Mouse (Mus musculus): ENCODE data around the gene Fcgr4. TPM values are rescaled to one million over a fixed set of nuclear protein-coding genes. Genes with fewer than 3 reads are reported as not detected.
A peak's percentile ranks its signal among the peaks of the same experiment; 100 is the strongest.

Fcgr4 gene
- polyA plus RNA-seq, 1 experiment = 86.6 TPM

DNA sequence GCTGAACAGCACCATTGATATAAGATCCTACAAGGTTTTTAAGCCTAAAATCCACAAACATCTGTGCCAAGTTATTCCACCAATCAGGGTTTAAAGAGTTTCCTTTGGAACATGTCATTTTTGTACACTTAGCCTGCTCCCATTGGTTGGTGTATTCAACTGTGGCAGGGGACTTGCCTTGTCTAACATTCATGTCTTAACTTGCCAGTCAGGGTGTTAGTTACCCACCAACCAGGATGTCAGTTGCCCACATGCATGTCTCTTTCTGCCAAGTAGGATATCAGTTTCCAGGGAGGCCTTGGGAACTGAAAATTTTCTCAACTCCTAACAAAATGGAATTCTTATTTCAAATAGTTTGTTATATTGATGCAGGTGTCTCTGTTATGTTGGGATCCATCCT, 13.1 kb upstream of the Fcgr4 start:
- Histone ChIP-seq H3K27ac (ENCODE audit: insufficient read depth, low read depth, low read length) (no peak overlapping the region), H3K4me3 (ENCODE audit: insufficient read depth, low read length) (no peak overlapping the region), H3K4me1 (ENCODE audit: control insufficient read depth, insufficient read depth, low read length) (peaks cover 19% of the 10 kb centered on the region)
- no peak for TF ChIP-seq POLR2A (IDR thresholded peaks at IDR 0.05; ENCODE audit: borderline replicate concordance, low read depth, low read length)
- no peak for TF ChIP-seq CTCF (IDR thresholded peaks at IDR 0.05; ENCODE audit: low read depth, low read length)

DNA sequence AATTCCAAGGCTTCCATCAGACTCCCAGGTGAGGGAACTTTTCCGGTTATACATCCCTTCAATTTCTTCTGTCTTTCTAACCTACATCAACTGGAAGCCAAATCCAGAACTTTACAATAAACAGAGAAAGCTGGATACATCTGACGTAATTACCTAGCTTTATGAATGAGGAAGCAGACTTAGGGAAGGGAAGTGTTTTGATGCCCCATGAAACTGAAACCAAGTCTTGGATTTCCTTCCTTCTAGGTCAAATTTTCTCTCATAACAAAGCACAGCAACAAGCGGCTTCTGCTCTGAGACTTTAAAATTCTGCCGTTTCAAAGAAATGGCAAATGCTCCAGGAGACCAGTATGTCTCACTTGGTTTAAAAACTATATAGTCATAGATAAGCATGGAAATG, 12.4 kb upstream of the Fcgr4 start:
- peak overlapping the region; percentile 82 for H3K27ac ChIP-seq (ENCODE audit: insufficient read depth, low read depth, low read length)
- peak overlapping the region; percentile 26 for H3K4me3 ChIP-seq (ENCODE audit: insufficient read depth, low read length)
- TF ChIP-seq POLR2A (IDR thresholded peaks at IDR 0.05; ENCODE audit: borderline replicate concordance, low read depth, low read length) (no peak), CTCF (IDR thresholded peaks at IDR 0.05; ENCODE audit: low read depth, low read length) (no peak)
- peaks cover 19% of the 10 kb centered on the region for H3K4me1 ChIP-seq (ENCODE audit: control insufficient read depth, insufficient read depth, low read length)

DNA sequence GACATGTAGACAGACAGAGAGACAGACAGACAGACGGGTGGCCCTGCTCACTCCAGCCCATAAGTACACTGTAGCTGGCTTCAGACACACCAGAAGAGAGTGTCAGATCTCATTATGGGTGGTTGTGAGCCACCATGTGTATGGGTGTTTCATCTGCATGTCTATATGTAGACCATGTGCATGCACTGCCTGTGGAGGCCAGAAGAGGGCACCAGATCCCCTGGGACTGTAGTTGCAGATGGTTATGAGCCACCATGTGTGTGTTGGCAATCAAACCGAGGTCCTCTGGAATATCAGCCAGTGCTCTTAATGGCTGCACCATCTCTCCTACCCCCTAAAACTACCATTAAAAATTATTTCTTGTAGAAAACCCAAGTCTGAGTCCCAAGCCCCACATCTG, 11.8 kb upstream of the Fcgr4 start:
- H3K4me1 ChIP-seq (ENCODE audit: control insufficient read depth, insufficient read depth, low read length) = peaks cover 19% of the 10 kb centered on the region
- TF ChIP-seq POLR2A (IDR thresholded peaks at IDR 0.05; ENCODE audit: borderline replicate concordance, low read depth, low read length) (no peak), CTCF (IDR thresholded peaks at IDR 0.05; ENCODE audit: low read depth, low read length) (peak; percentile 83)
- H3K27ac ChIP-seq (ENCODE audit: insufficient read depth, low read depth, low read length) = peak overlapping the region; percentile 82
- peak overlapping the region; percentile 26 for H3K4me3 ChIP-seq (ENCODE audit: insufficient read depth, low read length)

DNA sequence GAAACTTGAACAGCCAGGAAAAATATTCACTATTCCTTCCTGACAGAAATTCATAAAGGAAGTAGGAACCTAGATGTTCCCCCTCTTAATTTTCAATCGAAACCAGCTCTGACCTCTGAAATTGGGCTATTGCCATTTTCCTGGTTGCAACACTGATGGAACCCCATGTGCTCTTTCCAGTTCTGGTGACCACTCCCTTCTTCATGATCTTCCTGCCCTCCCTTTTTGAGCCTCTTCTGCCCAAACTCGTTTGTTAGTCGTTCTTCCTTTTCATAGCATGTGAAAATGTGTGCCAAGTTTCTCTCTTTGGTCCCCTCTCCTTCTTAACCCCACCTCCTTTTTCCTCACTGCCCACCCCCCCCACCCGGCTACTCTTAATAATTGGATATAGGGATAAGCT, 7.0 kb upstream of the Fcgr4 start:
- no peak for TF ChIP-seq CTCF (IDR thresholded peaks at IDR 0.05; ENCODE audit: low read depth, low read length)
- no peak for TF ChIP-seq POLR2A (IDR thresholded peaks at IDR 0.05; ENCODE audit: borderline replicate concordance, low read depth, low read length)
- Histone ChIP-seq H3K4me3 (ENCODE audit: insufficient read depth, low read length) (no peak overlapping the region), H3K27ac (ENCODE audit: insufficient read depth, low read depth, low read length) (no peak overlapping the region), H3K4me1 (ENCODE audit: control insufficient read depth, insufficient read depth, low read length) (peaks cover 6% of the 10 kb centered on the region)

DNA sequence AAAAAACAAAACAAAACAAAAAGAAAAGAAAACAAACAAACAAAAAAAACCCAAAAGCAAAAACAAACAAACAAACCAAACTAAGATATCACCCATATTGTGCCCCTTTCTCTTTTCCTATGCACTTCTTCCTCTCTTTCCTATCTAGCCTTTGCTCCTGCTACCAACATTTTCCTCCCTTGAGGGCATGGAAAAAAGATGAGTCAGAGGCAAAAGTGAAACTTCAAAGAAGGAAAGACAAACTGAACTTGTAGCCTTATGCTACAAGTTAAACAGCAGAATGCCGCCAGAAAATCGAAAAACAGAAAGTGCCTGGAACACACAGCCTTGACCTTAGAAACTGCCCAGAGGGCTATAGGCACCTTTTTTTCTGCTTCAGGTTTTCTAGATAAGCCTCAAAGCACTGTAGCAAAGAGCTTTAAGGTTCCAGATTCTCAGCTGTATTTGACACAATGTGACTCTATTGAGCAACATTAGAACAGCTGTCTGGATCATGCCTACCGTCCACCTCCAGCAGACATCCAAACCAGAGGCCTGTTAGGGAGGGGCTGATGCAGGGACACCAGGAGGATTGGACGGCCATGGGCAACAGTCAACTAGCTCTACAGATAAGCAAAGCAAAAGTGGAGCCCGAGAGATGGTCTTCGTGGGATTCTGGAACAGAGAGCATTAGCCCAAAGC, 1.9 kb upstream of the Fcgr4 start:
- H3K27ac ChIP-seq (ENCODE audit: insufficient read depth, low read depth, low read length) = peak overlapping the region; percentile 89
- H3K4me1 ChIP-seq (ENCODE audit: control insufficient read depth, insufficient read depth, low read length) = peaks cover 42% of the 10 kb centered on the region
- TF ChIP-seq CTCF (IDR thresholded peaks at IDR 0.05; ENCODE audit: low read depth, low read length) (no peak), POLR2A (IDR thresholded peaks at IDR 0.05; ENCODE audit: borderline replicate concordance, low read depth, low read length) (no peak)
- H3K4me3 ChIP-seq (ENCODE audit: insufficient read depth, low read length) = peak overlapping the region; percentile 13; the same call in 1 of the 2 replicates

DNA sequence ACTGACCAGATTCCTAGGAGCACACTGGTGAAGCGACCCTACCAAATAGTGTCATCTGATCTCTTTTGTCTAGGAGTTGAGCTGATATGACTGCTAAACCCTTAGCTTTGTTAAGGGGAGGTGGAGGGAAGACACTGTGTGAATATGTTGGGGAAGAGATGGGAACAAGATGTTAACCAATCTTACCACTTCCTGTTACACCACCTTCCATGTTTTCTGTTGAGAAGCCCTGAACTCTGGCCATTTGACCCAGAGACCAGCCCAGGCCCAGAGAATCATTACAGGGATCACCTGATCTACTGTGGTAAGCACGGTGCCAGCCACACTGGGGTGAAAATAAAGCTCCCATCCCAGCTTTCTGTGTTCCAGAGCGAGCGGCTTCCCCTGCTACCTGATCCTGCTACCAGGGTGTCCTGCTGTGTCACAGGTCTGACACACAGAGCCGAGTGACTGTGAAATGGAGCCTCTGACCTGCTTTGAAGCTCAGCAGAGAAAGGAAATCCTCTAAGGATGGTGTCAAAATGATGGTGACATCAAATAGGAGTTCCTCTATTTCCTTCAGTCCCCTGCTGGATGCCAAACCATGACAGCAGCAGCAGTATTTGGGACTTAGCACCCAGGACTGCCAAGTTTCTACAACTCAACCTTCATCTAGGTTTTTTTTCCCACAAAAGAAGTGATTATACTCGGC, 1.1 kb upstream of the Fcgr4 start:
- Histone ChIP-seq H3K4me3 (ENCODE audit: insufficient read depth, low read length) (no peak overlapping the region), H3K4me1 (ENCODE audit: control insufficient read depth, insufficient read depth, low read length) (peaks cover 42% of the 10 kb centered on the region), H3K27ac (ENCODE audit: insufficient read depth, low read depth, low read length) (peak overlapping the region; percentile 89)
- TF ChIP-seq POLR2A (IDR thresholded peaks at IDR 0.05; ENCODE audit: borderline replicate concordance, low read depth, low read length) (no peak), CTCF (IDR thresholded peaks at IDR 0.05; ENCODE audit: low read depth, low read length) (no peak)

DNA sequence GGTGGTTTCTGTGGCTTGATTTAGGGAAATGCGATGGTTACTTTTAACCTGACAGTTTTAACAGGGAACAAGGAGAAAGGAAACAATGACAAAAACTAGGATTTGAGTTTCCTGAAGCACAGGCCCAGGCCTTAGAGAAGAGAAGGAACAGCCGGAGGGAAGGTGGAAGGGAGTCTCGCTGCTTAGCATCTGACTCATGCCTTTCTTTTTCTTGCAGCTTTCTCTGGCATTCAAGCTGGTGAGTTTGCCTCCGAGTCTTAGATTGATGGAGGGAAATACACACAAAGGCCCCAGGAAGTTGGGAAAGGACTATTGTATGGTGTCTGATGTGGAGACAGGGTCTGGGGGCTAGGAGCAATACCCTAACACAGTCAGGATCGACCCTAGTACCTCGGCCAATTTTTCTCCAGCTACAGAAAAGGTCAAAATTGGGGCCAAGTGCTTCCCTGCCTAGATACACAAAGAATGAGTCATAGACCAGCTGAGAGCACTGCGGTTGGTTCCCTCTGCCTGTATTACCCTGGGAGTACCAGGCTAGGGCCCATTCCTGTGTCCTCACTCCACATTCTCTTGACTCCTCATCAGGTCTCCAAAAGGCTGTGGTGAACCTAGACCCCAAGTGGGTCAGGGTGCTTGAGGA, 711 bp downstream of the Fcgr4 start:
- Histone ChIP-seq H3K4me3 (ENCODE audit: insufficient read depth, low read length) (peak overlapping the region; percentile 40), H3K4me1 (ENCODE audit: control insufficient read depth, insufficient read depth, low read length) (peaks cover 42% of the 10 kb centered on the region), H3K27ac (ENCODE audit: insufficient read depth, low read depth, low read length) (peak overlapping the region; percentile 89)
- TF ChIP-seq CTCF (IDR thresholded peaks at IDR 0.05; ENCODE audit: low read depth, low read length) (no peak), POLR2A (IDR thresholded peaks at IDR 0.05; ENCODE audit: borderline replicate concordance, low read depth, low read length) (no peak)

DNA sequence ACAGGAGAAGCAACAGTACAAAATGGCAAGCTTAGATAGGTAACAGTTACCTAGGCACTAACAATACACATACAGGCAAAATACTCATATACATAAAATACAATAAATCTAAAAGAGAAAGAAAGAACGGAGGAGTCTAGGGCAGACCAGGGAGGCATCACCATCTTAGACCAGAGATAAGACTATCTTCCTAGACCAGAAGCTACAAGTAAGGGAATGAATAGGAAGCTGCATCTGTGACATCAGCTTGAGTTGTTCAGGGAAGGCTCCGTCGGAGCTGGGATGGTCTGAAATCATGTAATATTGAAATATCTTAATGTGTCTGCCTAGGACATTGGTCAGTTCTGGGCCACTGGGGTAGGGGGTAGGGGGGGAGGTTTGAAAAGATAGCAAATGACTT, 13.0 kb downstream of the Fcgr4 start:
- no peak overlapping the region for H3K27ac ChIP-seq (ENCODE audit: insufficient read depth, low read depth, low read length)

DNA sequence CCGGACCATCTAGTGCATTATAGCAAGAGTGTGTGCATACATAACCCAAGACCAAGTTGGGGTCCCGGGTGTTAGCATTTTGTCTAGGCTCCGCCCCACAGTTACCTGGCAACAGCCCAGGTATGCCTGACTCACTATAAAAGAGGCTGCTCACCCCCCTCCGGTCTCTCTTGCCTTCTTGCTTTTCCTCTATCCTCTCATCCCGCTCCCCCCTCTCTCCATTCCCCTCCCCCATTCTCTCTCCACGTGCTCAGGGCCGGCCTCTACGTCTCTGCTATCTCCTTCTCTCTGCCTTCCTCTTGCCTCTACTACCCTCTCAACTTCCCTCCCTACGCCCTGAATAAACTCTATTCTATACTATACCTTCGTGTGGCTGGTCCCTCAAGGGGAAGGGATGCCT, 14.0 kb downstream of the Fcgr4 start:
- Histone ChIP-seq H3K27ac (ENCODE audit: insufficient read depth, low read depth, low read length) (no peak overlapping the region), H3K4me3 (ENCODE audit: insufficient read depth, low read length) (peak overlapping the region; percentile 66), H3K4me1 (ENCODE audit: control insufficient read depth, insufficient read depth, low read length) (peaks cover 3% of the 10 kb centered on the region; the same call in 1 of the 2 replicates)
- TF ChIP-seq CTCF (IDR thresholded peaks at IDR 0.05; ENCODE audit: low read depth, low read length) (no peak), POLR2A (IDR thresholded peaks at IDR 0.05; ENCODE audit: borderline replicate concordance, low read depth, low read length) (no peak)

More for the DNA sequence above, 13.0 kb downstream of the Fcgr4 start:
- Histone ChIP-seq H3K4me3 (ENCODE audit: insufficient read depth, low read length) (no peak overlapping the region), H3K4me1 (ENCODE audit: control insufficient read depth, insufficient read depth, low read length) (peaks cover 3% of the 10 kb centered on the region; the same call in 1 of the 2 replicates)
- TF ChIP-seq CTCF (IDR thresholded peaks at IDR 0.05; ENCODE audit: low read depth, low read length) = no peak
- no peak for TF ChIP-seq POLR2A (IDR thresholded peaks at IDR 0.05; ENCODE audit: borderline replicate concordance, low read depth, low read length)

DNA sequence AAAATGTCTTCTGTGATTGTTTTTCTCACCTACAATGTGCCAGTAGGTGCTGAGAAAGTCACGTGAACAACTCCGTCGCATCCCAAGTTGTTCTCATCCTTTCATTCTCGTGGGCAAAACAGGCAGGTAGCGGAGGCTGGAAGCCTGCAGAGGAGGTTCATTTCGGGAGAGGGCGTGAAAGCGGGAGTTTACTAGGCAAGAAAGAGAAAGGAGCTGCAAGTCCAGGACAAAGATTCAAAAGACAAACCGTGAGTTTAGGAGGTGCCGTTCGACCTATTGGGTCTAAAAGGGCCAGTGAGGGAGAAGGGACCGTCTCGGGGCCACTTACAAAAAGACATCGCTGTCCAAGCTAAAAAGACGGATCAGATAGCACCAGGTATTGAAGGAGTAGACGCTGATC, 14.5 kb downstream of the Fcgr4 start:
- Histone ChIP-seq H3K4me3 (ENCODE audit: insufficient read depth, low read length) (peak overlapping the region; percentile 66), H3K27ac (ENCODE audit: insufficient read depth, low read depth, low read length) (no peak overlapping the region), H3K4me1 (ENCODE audit: control insufficient read depth, insufficient read depth, low read length) (peaks cover 3% of the 10 kb centered on the region; the same call in 1 of the 2 replicates)
- no peak for TF ChIP-seq POLR2A (IDR thresholded peaks at IDR 0.05; ENCODE audit: borderline replicate concordance, low read depth, low read length)
- no peak for TF ChIP-seq CTCF (IDR thresholded peaks at IDR 0.05; ENCODE audit: low read depth, low read length)
